Mouse (Mus musculus): ENCODE measurements around the gene Esrra. TPM values are rescaled to one million over a fixed set of nuclear protein-coding genes. Genes with fewer than 3 reads are reported as not detected.
A peak's percentile ranks its signal among the peaks of the same experiment; 100 is the strongest.

The Esrra gene
- total RNA-seq, 2 experiments from 2014 or later = 41.4 to 43.5 TPM

DNA sequence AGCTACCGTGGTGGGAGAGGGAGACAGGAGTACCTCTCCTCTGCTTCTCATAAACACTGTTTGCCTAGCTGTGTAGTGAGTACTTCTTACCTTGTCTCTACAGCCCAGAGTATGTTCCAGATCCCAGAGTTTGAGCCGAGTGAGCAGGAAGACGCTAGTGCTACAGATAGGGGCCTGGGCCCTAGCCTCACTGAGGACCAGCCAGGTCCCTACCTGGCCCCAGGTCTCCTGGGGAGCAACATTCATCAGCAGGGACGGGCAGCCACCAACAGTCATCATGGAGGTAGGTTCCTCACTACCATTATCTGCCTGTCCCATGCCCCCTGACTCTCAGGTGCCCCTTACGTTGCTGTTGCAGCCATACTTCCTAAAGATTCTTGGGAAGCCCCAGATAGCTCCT, 21.2 kb upstream of the Esrra start:
- intact Hi-C loops (cut with DNase I) = loop anchor here (5.0 kb wide), 1 partner anchor 35 kb away; the partner anchor contains the start of gene Plcb3
- DNase-seq (ENCODE audit: extremely low spot score in 1 of 2, low spot score in 2 of 2) = no peak

DNA sequence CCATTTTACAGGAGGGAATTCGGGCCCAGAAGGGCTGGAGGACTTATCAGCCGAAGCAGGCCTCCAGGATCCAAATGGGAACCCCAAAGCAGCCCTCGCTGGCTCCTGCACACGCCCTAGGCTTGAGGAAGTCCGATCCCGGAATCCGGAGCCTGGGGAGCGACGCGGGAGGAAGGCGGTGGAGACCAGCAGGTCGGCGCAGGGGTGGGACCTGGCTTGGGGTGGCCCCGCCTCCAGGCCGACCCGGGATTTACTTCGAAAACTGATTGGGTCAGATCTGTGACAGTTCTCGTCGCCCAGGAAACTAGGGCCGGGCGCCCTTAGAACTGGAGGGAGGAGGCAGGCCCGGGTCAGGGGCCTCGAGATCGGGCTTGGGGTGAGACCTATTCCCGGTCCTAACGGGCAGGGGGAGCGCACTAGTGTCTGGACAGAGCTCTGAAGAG, 20.7 kb upstream of the Esrra start, which contains the start of gene Gpr137:
Gpr137 (minus strand) TSS at position 232 of the 443 bp plus-strand sequence.
- intact Hi-C loops (cut with DNase I) = loop anchor here (5.0 kb wide), 1 partner anchor 35 kb away; the partner anchor contains the start of gene Plcb3
- DNase-seq (ENCODE audit: extremely low spot score in 1 of 2, low spot score in 2 of 2) = peak; percentile 92 to 97

- intact Hi-C loops (cut with DNase I) = loop anchor here (5.0 kb wide), 1 partner anchor 36 kb away; the partner anchor contains the start of gene Plcb3
- peak; percentile 88 to 95 for DNase-seq (ENCODE audit: extremely low spot score in 1 of 2, low spot score in 2 of 2)
Measured at GRCm38 (mm10) chr19:6941372-6942248, 20.0 kb upstream of the Esrra start, which contains the start of gene Bad. TSS of gene Bad (plus strand) at chr19:6941861.

DNA sequence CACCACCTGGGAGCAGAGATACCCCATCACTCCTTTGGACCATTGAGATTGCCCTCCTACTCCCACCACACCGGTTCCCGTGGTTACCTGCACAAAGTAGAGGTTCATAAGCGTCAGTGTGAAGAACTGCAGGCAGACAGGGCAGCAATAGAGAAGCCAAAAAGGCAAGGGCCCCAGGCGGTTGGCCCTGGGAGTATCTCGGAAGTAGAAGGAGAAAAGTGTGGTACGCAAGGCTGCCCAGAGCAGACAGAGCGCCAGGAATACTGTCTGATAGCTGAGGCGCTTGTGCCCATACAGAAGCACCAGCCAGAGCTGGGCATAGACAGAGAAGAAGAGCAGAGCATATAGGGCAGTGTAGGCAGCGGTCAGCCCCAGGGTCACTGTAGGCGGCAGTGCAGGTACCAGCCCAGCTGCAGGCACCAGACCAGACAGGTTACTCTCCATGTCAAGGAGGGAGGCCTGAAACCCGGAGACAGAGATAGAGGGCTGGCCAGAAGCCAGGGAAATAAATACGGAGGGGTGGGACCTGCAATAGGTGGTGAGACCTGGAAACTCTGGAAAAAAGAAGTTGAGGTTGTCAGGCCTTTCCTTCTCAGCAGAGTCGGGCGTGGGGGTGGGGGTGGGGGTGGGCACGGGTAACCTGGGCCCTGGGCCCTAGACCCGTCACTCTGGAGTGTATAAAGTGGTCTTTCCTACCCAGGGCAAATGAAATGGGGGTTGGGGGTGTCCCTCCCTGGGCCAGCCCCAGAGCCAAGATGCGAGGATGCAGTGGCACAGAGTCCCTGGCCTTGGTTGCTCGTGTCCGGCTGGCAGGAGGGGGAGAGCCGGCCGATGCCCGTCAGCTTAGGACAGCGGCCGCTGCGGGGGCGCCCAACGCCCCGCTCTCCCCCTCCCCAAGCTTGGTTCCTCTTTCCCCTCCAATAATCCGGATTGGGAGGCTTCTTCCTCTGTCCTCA, 19.1 kb upstream of the Esrra start:
- DNase-seq (ENCODE audit: extremely low spot score in 1 of 2, low spot score in 2 of 2) = no peak
- intact Hi-C loops (cut with DNase I) = loop anchor here (5.0 kb wide), 1 partner anchor 37 kb away; the partner anchor contains the start of gene Plcb3

GRCm38 (mm10) chr19:6939106-6940002, 17.7 kb upstream of the Esrra start:
- intact Hi-C loops (cut with DNase I) = loop anchor here (5.0 kb wide), 1 partner anchor 38 kb away; the partner anchor contains the start of gene Plcb3
- no peak for DNase-seq (ENCODE audit: extremely low spot score in 1 of 2, low spot score in 2 of 2)

- peak in 1 of 2 experiments; percentile 35 for DNase-seq (ENCODE audit: extremely low spot score in 1 of 2, low spot score in 2 of 2)
- intact Hi-C loops (cut with DNase I) = no loop called here
Measured at GRCm38 (mm10) chr19:6937541-6938465, 16.2 kb upstream of the Esrra start.

GRCm38 (mm10) chr19:6936299-6936698, 14.7 kb upstream of the Esrra start:
- peak in 1 of 2 experiments; percentile 39 for DNase-seq (ENCODE audit: extremely low spot score in 1 of 2, low spot score in 2 of 2)
- intact Hi-C loops (cut with DNase I) = no loop called here

- DNase-seq (ENCODE audit: extremely low spot score in 1 of 2, low spot score in 2 of 2) = no peak
- intact Hi-C loops (cut with DNase I) = no loop called here
Measured at GRCm38 (mm10) chr19:6934195-6934977, 12.8 kb upstream of the Esrra start, which contains the start of gene Kcnk4. TSS of gene Kcnk4 (minus strand) at chr19:6934515.

DNA sequence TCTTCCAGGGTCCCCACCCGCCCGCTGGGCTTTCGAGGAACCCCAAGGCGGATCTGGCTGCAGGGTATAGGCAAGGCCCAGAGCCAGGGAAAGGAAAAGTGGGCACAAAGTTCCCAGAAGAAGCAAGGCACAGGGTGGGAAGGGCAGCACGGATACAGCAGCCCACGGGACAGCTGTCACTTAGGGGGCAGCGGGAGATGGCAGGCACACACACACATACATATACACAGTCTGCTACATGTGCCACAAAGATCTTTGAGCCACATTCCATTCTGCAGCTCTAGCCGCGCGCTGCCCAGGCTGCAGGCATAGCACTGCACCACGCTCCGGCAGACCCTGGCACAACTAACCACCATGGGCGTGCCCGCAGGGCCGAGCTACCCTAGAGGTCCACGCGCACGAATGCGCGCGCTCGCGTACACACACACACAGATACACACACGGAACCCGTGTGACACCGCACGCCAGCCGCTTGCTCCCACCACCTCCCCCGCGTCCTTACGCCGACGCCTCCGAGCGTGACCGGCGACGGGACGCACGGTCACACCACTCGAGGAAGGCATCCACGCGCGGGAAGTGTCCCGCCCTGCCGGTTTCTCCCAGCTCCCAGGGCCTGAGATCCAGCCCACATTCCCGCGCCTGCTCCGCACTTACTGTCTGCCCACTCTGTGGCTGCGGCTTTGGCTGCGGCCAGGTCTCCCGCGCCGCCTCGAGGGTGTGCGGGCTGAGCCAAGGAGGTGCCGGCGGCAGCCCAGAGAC, 12.0 kb upstream of the Esrra start:
- DNase-seq (ENCODE audit: extremely low spot score in 1 of 2, low spot score in 2 of 2) = peak; percentile 48 to 75
- intact Hi-C loops (cut with DNase I) = no loop called here

- no peak for DNase-seq (ENCODE audit: extremely low spot score in 1 of 2, low spot score in 2 of 2)
- intact Hi-C loops (cut with DNase I) = no loop called here
Measured at GRCm38 (mm10) chr19:6933102-6933435, 11.5 kb upstream of the Esrra start.

GRCm38 (mm10) chr19:6932018-6932417, 10.4 kb upstream of the Esrra start:
- intact Hi-C loops (cut with DNase I) = no loop called here
- no peak for DNase-seq (ENCODE audit: extremely low spot score in 1 of 2, low spot score in 2 of 2)

- no peak for DNase-seq (ENCODE audit: extremely low spot score in 1 of 2, low spot score in 2 of 2)
- intact Hi-C loops (cut with DNase I) = no loop called here
Measured at GRCm38 (mm10) chr19:6931002-6931401, 9.4 kb upstream of the Esrra start.

- DNase-seq (ENCODE audit: extremely low spot score in 1 of 2, low spot score in 2 of 2) = no peak
- intact Hi-C loops (cut with DNase I) = loop anchor here (10.0 kb wide), 1 partner anchor 97 kb away; no protein-coding TSS in a partner anchor
Measured at GRCm38 (mm10) chr19:6928080-6928479, 6.5 kb upstream of the Esrra start.

- intact Hi-C loops (cut with DNase I) = loop anchor here (10.0 kb wide), 1 partner anchor 98 kb away; no protein-coding TSS in a partner anchor
- DNase-seq (ENCODE audit: extremely low spot score in 1 of 2, low spot score in 2 of 2) = peak in 1 of 2 experiments; percentile 43
Measured at GRCm38 (mm10) chr19:6926559-6927255, 5.1 kb upstream of the Esrra start.

All from left cerebral cortex, postnatal 10 days (tissue).